Mouse (Mus musculus) limb, embryonic 13.5 days (tissue): Measurements from ENCODE around the gene Coro1c. TPM values are rescaled to one million over a fixed set of nuclear protein-coding genes. Genes with fewer than 3 reads are reported as not detected.
A peak's percentile ranks its signal among the peaks of the same experiment; 100 is the strongest.

Source experiments
- ATAC-seq: fragments of 200-750 bp; cut with Nextera tagmentation; 2 replicates; pipeline ENCODE4 v1.8.0; 2017; ENCODE audit warnings: low read depth, moderate number of reproducible peaks, moderate TSS enrichment; ENCODE audit not compliant: low FRiP score
- H3K27ac ChIP-seq: fragments of 300-500 bp; sonication (generic); 2 replicates; pipeline ENCODE4 v1.5.1; 2015; ENCODE audit warnings: inconsistent platforms, mild to moderate bottlenecking, moderate library complexity
- H3K27me3 ChIP-seq: fragments of 300-500 bp; sonication (generic); 2 replicates; pipeline ENCODE4 v1.6.1; 2015; ENCODE audit warnings: mild to moderate bottlenecking, inconsistent platforms
- H3K36me3 ChIP-seq: fragments of 300-500 bp; sonication (generic); 2 replicates; pipeline ENCODE4 v1.6.1; 2015; ENCODE audit warnings: inconsistent platforms, mild to moderate bottlenecking, moderate library complexity
- H3K4me1 ChIP-seq: fragments of 300-500 bp; sonication (generic); 2 replicates; pipeline ENCODE4 v1.6.1; 2015; ENCODE audit warnings: inconsistent platforms
- H3K4me2 ChIP-seq: fragments of 300-500 bp; sonication (generic); replicated peaks from 2 replicates; pipeline ENCODE4 v1.6.1; 2015; ENCODE audit warnings: inconsistent platforms, mild to moderate bottlenecking, moderate library complexity
- H3K4me3 ChIP-seq: fragments of 300-500 bp; sonication (generic); 2 replicates; pipeline ENCODE4 v1.5.1; 2015; ENCODE audit warnings: moderate library complexity, mild to moderate bottlenecking, inconsistent platforms
- H3K9ac ChIP-seq: fragments of 300-500 bp; sonication (generic); 2 replicates; pipeline ENCODE4 v1.6.1; 2015; ENCODE audit warnings: mild to moderate bottlenecking, inconsistent platforms
- H3K9me3 ChIP-seq: fragments of 300-500 bp; sonication (generic); 2 replicates; pipeline ENCODE4 v1.6.1; 2016; ENCODE audit warnings: inconsistent platforms
- WGBS: fragments of 180-500 bp; shearing (Covaris S2); methylation state at CpG from one replicate; pipeline ENCODE4 v1.1.7; 2015; 5-methylcytosine and 5-hydroxymethylcytosine counted together
- polyA plus RNA-seq: library from polyadenylated mRNA; unstranded; fragments of >200 nt; fragmentation: Nextera tagmentation; extraction: Ambion mirVana; gene quantifications from 2 replicates; pipeline ENCODE4 v1.2.1, GENCODE M21; 2015

Coro1c gene
- polyA plus RNA-seq, 1 experiment from 2014 or later = 90.2 TPM

DNA sequence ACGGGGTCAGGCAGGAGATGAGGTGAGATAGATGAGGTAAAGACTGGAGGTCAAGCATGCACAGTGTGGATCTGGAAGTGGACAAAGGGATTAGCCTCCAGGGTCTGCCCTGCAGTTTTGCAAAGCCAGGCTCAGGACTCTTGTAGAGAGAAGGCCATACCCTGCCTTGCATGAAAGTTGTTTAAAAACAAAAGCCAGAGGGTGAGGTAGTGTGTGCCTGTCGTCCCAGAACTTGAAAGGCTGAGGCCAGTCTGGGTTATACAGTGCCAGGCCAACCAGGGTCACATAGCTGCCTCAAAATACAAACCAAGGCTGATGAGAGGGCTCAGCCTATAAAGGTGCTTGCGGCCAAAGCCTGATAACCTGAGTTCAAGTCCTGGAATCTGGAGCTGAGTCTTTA lies 76.8 kb downstream of the Coro1c start:
- Histone ChIP-seq H3K4me1 (peaks cover 6% of the 10 kb centered on the region), H3K4me3 (no peak overlapping the region), H3K4me2 (no peak overlapping the region), H3K27me3 (no peaks in the 10 kb centered on the region), H3K36me3 (no peaks in the 10 kb centered on the region), H3K27ac (no peak overlapping the region), H3K9ac (no peak overlapping the region), H3K9me3 (no peaks in the 10 kb centered on the region)
- WGBS = 51% methylated on average over 3 of the region's 3 CpGs
- ATAC-seq = no peak

- 85% methylated on average over 5 of the region's 5 CpGs for WGBS
- no peaks in the 10 kb centered on the region for H3K9me3 ChIP-seq
Measured at GRCm38 (mm10) chr5:113830796-113831195, 77.8 kb downstream of the Coro1c start.

GRCm38 (mm10) chr5:113830292-113830643 lies 78.3 kb downstream of the Coro1c start:
- Histone ChIP-seq H3K4me3 (no peak overlapping the region), H3K27ac (no peak overlapping the region), H3K36me3 (no peaks in the 10 kb centered on the region), H3K27me3 (no peaks in the 10 kb centered on the region), H3K9me3 (no peaks in the 10 kb centered on the region), H3K4me1 (peaks cover 6% of the 10 kb centered on the region), H3K9ac (no peak overlapping the region), H3K4me2 (no peak overlapping the region)
- ATAC-seq = no peak
- WGBS = 68% methylated on average over 10 of the region's 10 CpGs

More at GRCm38 (mm10) chr5:113830796-113831195, 77.8 kb downstream of the Coro1c start:
- Histone ChIP-seq H3K4me2 (no peak overlapping the region), H3K4me3 (no peak overlapping the region), H3K9ac (no peak overlapping the region), H3K36me3 (no peaks in the 10 kb centered on the region), H3K27ac (no peak overlapping the region), H3K4me1 (peaks cover 6% of the 10 kb centered on the region), H3K27me3 (no peaks in the 10 kb centered on the region)
- ATAC-seq = no peak

- Histone ChIP-seq H3K36me3 (no peaks in the 10 kb centered on the region), H3K9ac (no peak overlapping the region)
- 86% methylated on average over 7 of the region's 7 CpGs for WGBS
Measured at GRCm38 (mm10) chr5:113829566-113830291, 78.8 kb downstream of the Coro1c start.

GRCm38 (mm10) chr5:113828481-113828880 lies 80.1 kb downstream of the Coro1c start:
- no peak for ATAC-seq
- H3K4me2 ChIP-seq = no peak overlapping the region
- no peak overlapping the region for H3K27ac ChIP-seq
- H3K4me1 ChIP-seq = peaks cover 6% of the 10 kb centered on the region
- WGBS = 64% methylated on average over 7 of the region's 7 CpGs
- H3K9ac ChIP-seq = no peak overlapping the region
- H3K36me3 ChIP-seq = no peaks in the 10 kb centered on the region
- no peaks in the 10 kb centered on the region for H3K9me3 ChIP-seq
- no peak overlapping the region for H3K4me3 ChIP-seq
- no peaks in the 10 kb centered on the region for H3K27me3 ChIP-seq

More at GRCm38 (mm10) chr5:113829566-113830291, 78.8 kb downstream of the Coro1c start:
- ATAC-seq = no peak
- Histone ChIP-seq H3K27me3 (no peaks in the 10 kb centered on the region), H3K4me1 (peaks cover 6% of the 10 kb centered on the region), H3K4me3 (no peak overlapping the region), H3K9me3 (no peaks in the 10 kb centered on the region), H3K27ac (no peak overlapping the region), H3K4me2 (no peak overlapping the region)

- no peak overlapping the region for H3K4me2 ChIP-seq
- peaks cover 6% of the 10 kb centered on the region for H3K4me1 ChIP-seq
- H3K27ac ChIP-seq = no peak overlapping the region
- H3K9me3 ChIP-seq = no peaks in the 10 kb centered on the region
- WGBS = 57% methylated on average over 4 of the region's 4 CpGs
- no peak overlapping the region for H3K4me3 ChIP-seq
- H3K36me3 ChIP-seq = no peaks in the 10 kb centered on the region
- no peaks in the 10 kb centered on the region for H3K27me3 ChIP-seq
- H3K9ac ChIP-seq = no peak overlapping the region
- ATAC-seq = no peak
Measured at GRCm38 (mm10) chr5:113827991-113828411, 80.6 kb downstream of the Coro1c start.

GRCm38 (mm10) chr5:113826619-113827018 lies 81.9 kb downstream of the Coro1c start:
- WGBS = 85% methylated on average over 4 of the region's 4 CpGs

GRCm38 (mm10) chr5:113825558-113825957 lies 83.0 kb downstream of the Coro1c start:
- WGBS = 75% methylated on average over 7 of the region's 7 CpGs
- ATAC-seq = no peak
- H3K9ac ChIP-seq = no peak overlapping the region
- no peaks in the 10 kb centered on the region for H3K27me3 ChIP-seq
- H3K9me3 ChIP-seq = no peaks in the 10 kb centered on the region
- no peaks in the 10 kb centered on the region for H3K36me3 ChIP-seq
- no peaks in the 10 kb centered on the region for H3K4me1 ChIP-seq
- H3K27ac ChIP-seq = no peak overlapping the region
- no peak overlapping the region for H3K4me2 ChIP-seq
- no peak overlapping the region for H3K4me3 ChIP-seq

More at GRCm38 (mm10) chr5:113826619-113827018, 81.9 kb downstream of the Coro1c start:
- no peak for ATAC-seq
- H3K4me3 ChIP-seq = no peak overlapping the region
- H3K4me1 ChIP-seq = no peaks in the 10 kb centered on the region
- H3K4me2 ChIP-seq = no peak overlapping the region
- no peak overlapping the region for H3K9ac ChIP-seq
- H3K27ac ChIP-seq = no peak overlapping the region
- H3K36me3 ChIP-seq = no peaks in the 10 kb centered on the region
- H3K27me3 ChIP-seq = no peaks in the 10 kb centered on the region
- H3K9me3 ChIP-seq = no peaks in the 10 kb centered on the region

- ATAC-seq = no peak
- no peaks in the 10 kb centered on the region for H3K27me3 ChIP-seq
- no peak overlapping the region for H3K27ac ChIP-seq
- H3K9me3 ChIP-seq = no peaks in the 10 kb centered on the region
- no peaks in the 10 kb centered on the region for H3K36me3 ChIP-seq
- no peaks in the 10 kb centered on the region for H3K4me1 ChIP-seq
- no peak overlapping the region for H3K4me3 ChIP-seq
- no peak overlapping the region for H3K4me2 ChIP-seq
- WGBS = 79% methylated on average over 4 of the region's 4 CpGs
- H3K9ac ChIP-seq = no peak overlapping the region
Measured at GRCm38 (mm10) chr5:113824228-113824627, 84.3 kb downstream of the Coro1c start.

DNA sequence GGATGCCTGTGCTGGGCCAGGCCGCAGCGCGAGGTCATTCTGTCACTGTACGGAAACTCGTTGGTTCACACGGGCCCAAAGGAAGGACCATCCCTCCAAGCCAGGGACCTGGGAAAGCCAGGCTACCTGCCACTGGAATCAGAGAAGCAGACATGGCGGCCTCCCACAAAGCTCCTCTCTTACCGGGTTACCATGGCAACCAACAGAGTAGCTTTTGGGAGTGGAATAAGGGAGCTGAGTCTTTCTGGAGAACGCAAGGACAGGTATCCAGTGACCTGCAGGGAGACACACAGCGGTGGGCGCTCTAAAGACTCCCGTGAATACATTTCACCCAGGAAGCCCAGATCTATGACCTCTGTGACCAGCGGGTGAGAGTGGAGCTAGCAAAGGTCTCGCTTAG lies 90.0 kb downstream of the Coro1c start:
- no peak overlapping the region for H3K4me3 ChIP-seq
- no peaks in the 10 kb centered on the region for H3K27me3 ChIP-seq
- no peak overlapping the region for H3K9ac ChIP-seq
- WGBS = 64% methylated on average over 14 of the region's 14 CpGs
- H3K4me1 ChIP-seq = peaks cover 10% of the 10 kb centered on the region; the same call in 1 of the 2 replicates
- H3K36me3 ChIP-seq = no peaks in the 10 kb centered on the region
- no peak for ATAC-seq
- no peaks in the 10 kb centered on the region for H3K9me3 ChIP-seq
- no peak overlapping the region for H3K27ac ChIP-seq
- H3K4me2 ChIP-seq = no peak overlapping the region

DNA sequence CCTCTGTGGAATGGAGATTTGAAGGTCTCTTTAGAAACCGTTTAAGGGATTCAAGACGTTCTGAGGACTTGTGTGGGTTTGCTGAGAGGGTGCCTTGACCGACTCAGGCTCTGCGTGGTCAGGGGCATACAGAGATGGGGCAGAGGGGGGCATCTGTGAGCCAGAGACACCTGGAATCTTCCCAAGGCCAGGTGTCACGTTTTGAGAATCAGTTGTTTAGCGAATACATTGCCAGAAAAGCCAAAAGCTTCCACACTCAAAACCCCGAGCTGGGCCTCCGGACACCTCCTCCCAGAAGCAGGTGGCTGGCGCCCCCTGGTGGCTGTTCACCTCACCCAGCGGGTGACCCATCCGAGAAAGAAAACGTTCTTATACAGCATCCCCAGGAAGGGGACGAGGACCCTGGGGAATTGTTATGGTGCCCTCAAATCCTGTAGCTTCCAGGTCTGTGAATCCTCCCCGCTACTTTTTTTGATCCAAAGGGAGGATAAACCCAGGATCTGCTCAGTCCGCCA lies 92.9 kb downstream of the Coro1c start:
- peaks cover 9% of the 10 kb centered on the region; the same call in 1 of the 2 replicates for H3K9me3 ChIP-seq
- H3K4me1 ChIP-seq = peaks cover 10% of the 10 kb centered on the region; the same call in 1 of the 2 replicates
- H3K4me3 ChIP-seq = no peak overlapping the region
- peak overlapping the region; percentile 17 for H3K4me2 ChIP-seq
- no peaks in the 10 kb centered on the region for H3K27me3 ChIP-seq
- WGBS = 14% methylated on average over 15 of the region's 15 CpGs
- H3K36me3 ChIP-seq = no peaks in the 10 kb centered on the region
- ATAC-seq = no peak; the same call in 1 of the 2 replicates
- H3K27ac ChIP-seq = no peak overlapping the region
- H3K9ac ChIP-seq = 0 out of 2 replicates have a peak overlapping the region, but pooled peaks have one; percentile 14

DNA sequence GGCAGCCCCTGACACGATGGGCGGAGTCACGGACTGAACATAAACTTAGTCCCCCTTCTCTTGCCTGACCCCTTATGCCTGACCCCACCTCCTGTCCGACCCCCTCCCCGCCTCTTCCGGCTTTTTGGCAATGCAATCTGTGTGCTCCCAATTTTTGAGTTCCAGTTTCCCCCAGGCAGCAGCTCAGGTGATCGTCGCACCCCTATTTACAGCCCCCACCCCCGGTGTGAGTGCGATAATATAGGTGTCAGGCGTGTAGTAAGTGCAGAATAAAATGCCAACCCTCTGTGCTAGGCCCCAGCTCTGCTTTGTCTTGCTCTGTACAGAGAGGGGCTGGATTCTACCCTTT lies 93.5 kb downstream of the Coro1c start:
- 55% methylated on average over 11 of the region's 11 CpGs for WGBS
- no peak overlapping the region for H3K27ac ChIP-seq
- ATAC-seq = no peak

More for the DNA sequence above, 93.5 kb downstream of the Coro1c start:
- no peaks in the 10 kb centered on the region for H3K27me3 ChIP-seq
- no peak overlapping the region for H3K4me3 ChIP-seq
- no peak overlapping the region for H3K9ac ChIP-seq
- peaks cover 9% of the 10 kb centered on the region; the same call in 1 of the 2 replicates for H3K9me3 ChIP-seq
- peaks cover 10% of the 10 kb centered on the region; the same call in 1 of the 2 replicates for H3K4me1 ChIP-seq
- no peaks in the 10 kb centered on the region for H3K36me3 ChIP-seq
- no peak overlapping the region for H3K4me2 ChIP-seq
